Mouse (Mus musculus) intestine, postnatal 0 days (tissue): ENCODE measurements around the gene Agbl4. TPM values are rescaled to one million over a fixed set of nuclear protein-coding genes. Genes with fewer than 3 reads are reported as not detected.

ENCODE experiments used
- ATAC-seq: fragments of 200-750 bp; cut with Nextera tagmentation; 2 replicates; pipeline ENCODE4 v1.8.0; 2017; ENCODE audit warnings: mild to moderate bottlenecking, moderate TSS enrichment, moderate library complexity
- H3K27ac ChIP-seq: fragments of 300-500 bp; sonication (generic); 2 replicates; pipeline ENCODE4 v1.5.1; 2014; ENCODE audit warnings: mild to moderate bottlenecking, low read depth, low read length, moderate library complexity
- H3K27me3 ChIP-seq: fragments of 300-500 bp; sonication (generic); replicated peaks from 2 replicates; pipeline ENCODE4 v1.6.1; 2014; ENCODE audit warnings: low read length, mixed read lengths; ENCODE audit not compliant: control insufficient read depth, insufficient read depth
- H3K36me3 ChIP-seq: fragments of 300-500 bp; sonication (generic); 2 replicates; pipeline ENCODE4 v1.6.1; 2014; ENCODE audit warnings: mild to moderate bottlenecking, moderate library complexity; ENCODE audit not compliant: control insufficient read depth, insufficient read depth
- H3K4me1 ChIP-seq: fragments of 300-500 bp; sonication (generic); replicated peaks from 2 replicates; pipeline ENCODE4 v1.6.1; 2014; ENCODE audit warnings: antibody characterized with exemption, low read length, mixed read lengths; ENCODE audit not compliant: control insufficient read depth, insufficient read depth
- H3K4me2 ChIP-seq: fragments of 300-500 bp; sonication (generic); replicated peaks from 2 replicates; pipeline ENCODE4 v1.6.1; 2014; ENCODE audit warnings: low read depth, mild to moderate bottlenecking, moderate library complexity
- H3K4me3 ChIP-seq: fragments of 300-500 bp; sonication (generic); 2 replicates; pipeline ENCODE4 v1.5.1; 2014; ENCODE audit warnings: low read depth, low read length
- H3K9ac ChIP-seq: fragments of 300-500 bp; sonication (generic); 2 replicates; pipeline ENCODE4 v1.6.1; 2014; ENCODE audit warnings: mild to moderate bottlenecking, low read depth, low read length
- H3K9me3 ChIP-seq: fragments of 300-500 bp; sonication (generic); 2 replicates; pipeline ENCODE4 v1.6.1; 2016; ENCODE audit warnings: mixed run types; ENCODE audit not compliant: control insufficient read depth
- CTCF ChIP-seq: sonication (generic); IDR thresholded peaks from 2 replicates; pipeline ENCODE4 v1.5.1; 2016; ENCODE audit warnings: low read depth, mild to moderate bottlenecking, control low read depth, antibody characterized with exemption, moderate library complexity
- WGBS: fragments of 180-500 bp; shearing (Covaris S2); extraction: QIAGEN DNeasy Blood & Tissue Kit; methylation state at CpG from one replicate; pipeline ENCODE4 v1.1.7; 2014; 5-methylcytosine and 5-hydroxymethylcytosine counted together
- polyA plus RNA-seq: library from polyadenylated mRNA; unstranded; fragments of >200 nt; fragmentation: Nextera tagmentation; extraction: Ambion mirVana; gene quantifications from 2 replicates; pipeline ENCODE4 v1.2.1, GENCODE M21; 2015

Gene Agbl4
- polyA plus RNA-seq, 1 experiment from 2014 or later, result 0.18 TPM

- Histone ChIP-seq H3K4me1 (no peaks in the 10 kb centered on the region), H3K9me3 (no peaks in the 10 kb centered on the region), H3K4me3 (no peak overlapping the region), H3K36me3 (no peaks in the 10 kb centered on the region), H3K9ac (no peak overlapping the region), H3K4me2 (no peak overlapping the region), H3K27ac (no peak overlapping the region), H3K27me3 (no peaks in the 10 kb centered on the region)
- TF ChIP-seq CTCF, result no peak
- WGBS, result 66% methylated on average over 5 of the region's 5 CpGs
- no peak for ATAC-seq
These were observed 1088.7 kb downstream of the Agbl4 start for GRCm38 (mm10) chr4:111486187-111486586.

DNA sequence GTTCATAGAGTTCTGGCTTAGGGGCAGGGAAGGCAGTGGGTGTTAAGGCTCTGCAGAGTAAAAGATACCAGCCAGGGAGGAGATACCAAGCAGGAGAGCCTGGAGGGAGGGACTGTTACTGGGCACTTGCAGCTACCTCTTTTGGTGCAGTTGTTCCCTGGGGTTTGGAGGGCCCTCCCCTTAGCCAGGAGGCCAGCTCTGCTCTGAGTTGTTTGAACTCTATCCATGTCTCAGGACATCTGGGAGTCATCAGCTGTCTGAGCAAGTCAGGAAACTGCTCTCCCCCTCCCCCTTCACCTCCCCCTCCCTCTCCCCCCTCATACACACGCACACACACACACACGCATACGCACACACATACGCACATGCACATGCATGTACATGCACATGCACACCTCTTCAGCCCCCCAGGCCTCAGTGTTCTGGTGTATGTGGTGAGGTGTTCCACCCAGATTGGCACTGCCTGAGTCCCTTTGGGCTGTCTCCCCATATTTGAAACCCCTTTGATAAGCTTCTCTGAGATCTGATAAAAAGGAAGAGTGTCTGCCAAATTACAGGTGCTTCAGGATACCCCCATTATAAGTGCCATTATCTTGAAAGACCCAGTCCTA lies 1089.9 kb downstream of the Agbl4 start:
- Histone ChIP-seq H3K36me3 (no peaks in the 10 kb centered on the region), H3K4me1 (no peaks in the 10 kb centered on the region), H3K9me3 (no peaks in the 10 kb centered on the region), H3K27me3 (no peaks in the 10 kb centered on the region), H3K4me3 (no peak overlapping the region), H3K4me2 (no peak overlapping the region), H3K9ac (no peak overlapping the region), H3K27ac (no peak overlapping the region)
- 79% methylated on average over 4 of the region's 4 CpGs for WGBS
- ATAC-seq, result no peak
- no peak for TF ChIP-seq CTCF

DNA sequence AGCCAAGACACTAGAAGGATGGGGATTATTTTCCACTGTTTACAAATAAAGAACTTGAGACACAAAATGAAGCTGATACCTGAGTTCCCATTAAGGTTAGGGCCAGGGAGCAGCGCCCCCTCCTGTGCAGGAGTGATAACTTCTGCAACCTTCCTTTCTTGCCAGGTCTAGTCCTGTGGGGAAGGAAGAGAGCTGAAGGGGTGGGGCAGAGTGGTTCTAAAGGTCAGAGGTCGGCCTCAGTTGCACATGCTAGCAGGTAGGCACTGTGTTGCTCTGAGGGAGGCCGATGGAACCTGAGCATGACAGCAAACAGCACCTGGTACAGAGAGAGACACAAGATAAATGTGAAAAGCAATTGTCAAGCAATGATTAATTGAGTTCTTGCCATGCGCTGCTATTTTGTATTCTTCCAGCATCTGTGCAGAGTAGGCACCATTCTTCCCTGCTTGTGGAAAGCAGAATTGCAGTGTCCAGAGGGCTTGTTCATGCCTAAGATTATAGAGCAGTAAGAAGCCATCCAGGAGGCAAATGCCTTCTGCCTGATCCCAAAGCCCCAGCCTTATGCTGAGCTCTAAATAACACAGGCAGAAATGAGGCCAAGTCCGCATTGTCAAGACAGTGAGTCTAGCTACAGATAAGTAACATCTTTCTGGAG lies 1096.4 kb downstream of the Agbl4 start:
- peak; percentile 53; the same call in 1 of the 2 replicates for ATAC-seq
- no peak overlapping the region for H3K27ac ChIP-seq
- no peaks in the 10 kb centered on the region for H3K27me3 ChIP-seq
- H3K4me2 ChIP-seq, result no peak overlapping the region
- TF ChIP-seq CTCF, result peak; percentile 73
- WGBS, result 53% methylated on average over 5 of the region's 5 CpGs
- no peak overlapping the region for H3K9ac ChIP-seq
- no peaks in the 10 kb centered on the region for H3K36me3 ChIP-seq
- H3K4me1 ChIP-seq, result no peaks in the 10 kb centered on the region
- no peaks in the 10 kb centered on the region for H3K9me3 ChIP-seq
- no peak overlapping the region for H3K4me3 ChIP-seq

DNA sequence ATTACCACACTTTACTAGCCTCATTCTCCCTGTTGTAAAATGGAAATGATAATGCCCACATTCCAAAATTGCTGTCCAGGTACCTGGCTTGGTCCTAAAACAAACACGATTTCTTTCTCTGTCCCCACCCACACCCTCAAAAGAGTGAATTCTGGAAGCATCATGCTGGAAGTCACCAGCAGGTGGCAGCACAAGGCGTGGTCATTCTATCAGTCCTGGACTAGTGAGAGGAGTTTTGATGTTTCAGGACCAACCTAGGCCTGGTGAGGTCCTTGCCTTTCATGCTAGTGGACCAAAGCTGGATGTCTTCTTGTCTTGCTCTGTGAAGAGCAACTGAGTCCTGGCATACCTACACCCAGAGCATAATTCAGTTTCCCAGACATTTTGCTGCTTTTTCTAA lies 1098.5 kb downstream of the Agbl4 start:
- Histone ChIP-seq H3K9ac (no peak overlapping the region), H3K27ac (no peak overlapping the region), H3K4me2 (no peak overlapping the region), H3K4me1 (no peaks in the 10 kb centered on the region), H3K27me3 (no peaks in the 10 kb centered on the region), H3K36me3 (no peaks in the 10 kb centered on the region), H3K9me3 (no peaks in the 10 kb centered on the region), H3K4me3 (no peak overlapping the region)
- TF ChIP-seq CTCF, result peak; percentile 93
- 3% methylated on average over 2 of the region's 2 CpGs for WGBS
- no peak for ATAC-seq

DNA sequence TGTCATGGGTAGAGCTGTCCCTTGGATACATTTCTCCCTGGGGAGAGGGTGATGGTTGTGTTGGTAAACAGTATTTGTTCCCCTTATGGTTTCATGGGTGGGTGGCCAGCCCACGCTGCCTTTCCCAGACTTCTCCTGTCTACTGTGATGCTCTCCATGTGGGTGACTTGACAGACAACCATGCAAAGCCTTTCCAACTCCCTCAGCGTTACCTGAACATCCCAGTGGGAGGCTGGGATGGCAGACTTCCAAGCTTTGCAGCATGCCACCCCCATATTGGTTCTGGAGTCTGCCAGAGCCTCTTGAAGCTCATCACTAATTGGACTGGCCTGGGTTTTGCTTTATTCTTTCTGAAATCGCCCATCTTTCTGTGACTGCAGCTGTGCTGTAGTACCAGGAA lies 1101.3 kb downstream of the Agbl4 start:
- H3K27ac ChIP-seq, result no peak overlapping the region
- TF ChIP-seq CTCF, result no peak
- no peak overlapping the region for H3K9ac ChIP-seq
- H3K4me3 ChIP-seq, result no peak overlapping the region
- H3K27me3 ChIP-seq, result no peaks in the 10 kb centered on the region
- no peaks in the 10 kb centered on the region for H3K9me3 ChIP-seq
- WGBS, result 76% methylated on average over 3 of the region's 3 CpGs
- H3K36me3 ChIP-seq, result no peaks in the 10 kb centered on the region
- H3K4me1 ChIP-seq, result 0 out of 2 replicates have a peak, but pooled peaks cover 3% of the 10 kb centered on the region
- ATAC-seq, result no peak
- H3K4me2 ChIP-seq, result no peak overlapping the region

DNA sequence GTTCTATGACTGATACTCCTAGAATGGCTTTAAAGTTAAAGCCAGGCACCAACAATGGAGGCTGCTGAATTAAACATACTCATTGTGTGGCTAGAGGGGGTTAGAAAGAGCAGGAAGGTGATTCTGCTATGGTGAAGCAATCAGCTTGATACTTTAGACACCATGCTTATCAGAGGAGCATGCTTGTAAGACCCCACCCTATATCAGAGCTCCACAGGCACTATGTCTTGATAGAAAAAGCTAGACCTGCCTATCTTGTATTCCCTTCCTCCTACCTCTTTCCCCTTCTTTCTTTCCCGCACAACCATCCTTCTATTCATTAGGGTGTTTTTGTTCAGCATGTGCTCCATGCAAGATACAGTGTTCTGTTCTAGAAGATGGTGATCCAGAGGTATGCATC lies 1104.0 kb downstream of the Agbl4 start:
- ATAC-seq, result no peak
- Histone ChIP-seq H3K27me3 (no peaks in the 10 kb centered on the region), H3K36me3 (no peaks in the 10 kb centered on the region), H3K4me3 (no peak overlapping the region), H3K4me1 (0 out of 2 replicates have a peak, but pooled peaks cover 3% of the 10 kb centered on the region), H3K9ac (no peak overlapping the region), H3K4me2 (no peak overlapping the region), H3K27ac (no peak overlapping the region), H3K9me3 (no peaks in the 10 kb centered on the region)
- no peak for TF ChIP-seq CTCF
- WGBS, result 77% methylated on average over 1 of the region's 1 CpGs
